Comparison of ENCODE assay signal across 8 mouse cellular contexts in genomic region chr7:80143331-80144273, GRCm38 (mm10). TPM values are rescaled to one million over a fixed set of nuclear protein-coding genes. Genes with fewer than 3 reads are reported as not detected.
DNase-seq lines count a peak whose midpoint lies in the region; ATAC-seq and TF ChIP-seq lines count a peak whose summit lies in the region.

No protein-coding gene starts in this region.

- DNase-seq in testis, postnatal 10 days (ENCODE audit: low spot score) = no peak
- peak; percentile 38 to 49 for DNase-seq in cerebellum, postnatal 25 days
- DNase-seq in left cerebral cortex, adult 9 months (ENCODE audit: low spot score in 2 of 2) = peak; percentile 69 to 85
- peak; percentile 24 for DNase-seq in right cerebral cortex, postnatal 4 days
- DNase-seq in gastrocnemius, postnatal 10 days = no peak

- no peaks in the 10 kb centered on the region for H3K79me2 ChIP-seq in macrophage (ENCODE audit: inconsistent target)

- peak overlapping the region; percentile 21; the same call in 1 of the 2 replicates for H3K4me2 ChIP-seq in heart, embryonic 16.5 days (ENCODE audit: low read depth, low read length)

- H3K27ac ChIP-seq in testis, adult 2 months (ENCODE audit: control insufficient read depth, insufficient read depth, low read depth, low read length) = peak overlapping the region; percentile 47
- H3K27ac ChIP-seq in heart, embryonic 16.5 days (ENCODE audit: low read length) = peak overlapping the region; percentile 67
- peak overlapping the region; percentile 85 for H3K27ac ChIP-seq in macrophage

- H3K36me3 ChIP-seq in testis, adult 2 months (ENCODE audit: control insufficient read depth, insufficient read depth, low read length) = no peaks in the 10 kb centered on the region
- H3K36me3 ChIP-seq in heart, embryonic 16.5 days (ENCODE audit: control insufficient read depth, insufficient read depth) = no peaks in the 10 kb centered on the region
- H3K36me3 ChIP-seq in macrophage (ENCODE audit: inconsistent target) = no peaks in the 10 kb centered on the region

- H3K9me3 ChIP-seq in heart, embryonic 16.5 days (replicated peaks; ENCODE audit: control insufficient read depth, low read length) = no peaks in the 10 kb centered on the region

- WGBS in heart, embryonic 16.5 days = 36% methylated on average over 22 of the region's 22 CpGs
- under 1% methylated on average over 19 of the region's 22 CpGs for WGBS in macrophage (ENCODE audit: missing documents)

- ATAC-seq in heart, embryonic 16.5 days (replicated peaks; ENCODE audit: extremely low read depth, insufficient read depth, low FRiP score) = no peak

- peak overlapping the region; percentile 49 for H3K9ac ChIP-seq in heart, embryonic 16.5 days (ENCODE audit: low read length)

- TF ChIP-seq CTCF in testis, adult 2 months (IDR thresholded peaks at IDR 0.05; ENCODE audit: control insufficient read depth, insufficient read depth, insufficient replicate concordance, low read depth, low read length) = no peak

- H3K4me3 ChIP-seq in testis, adult 2 months (ENCODE audit: control insufficient read depth, low read depth, low read length) = peak overlapping the region; percentile 11; the same call in 1 of the 2 replicates
- no peak overlapping the region for H3K4me3 ChIP-seq in heart, embryonic 16.5 days (ENCODE audit: low read length)
- no peak overlapping the region; the same call in 1 of the 2 replicates for H3K4me3 ChIP-seq in macrophage (ENCODE audit: inconsistent target)

- H3K4me1 ChIP-seq in testis, adult 2 months (ENCODE audit: control insufficient read depth, insufficient read depth, low read length) = peaks cover 11% of the 10 kb centered on the region
- H3K4me1 ChIP-seq in heart, embryonic 16.5 days (ENCODE audit: control insufficient read depth, insufficient read depth, low read length) = peaks cover 4% of the 10 kb centered on the region; the same call in 1 of the 2 replicates

- TF ChIP-seq POLR2A in testis, adult 2 months (IDR thresholded peaks at IDR 0.05; ENCODE audit: control insufficient read depth, low read depth, low read length) = no peak

- no peaks in the 10 kb centered on the region for H3K27me3 ChIP-seq in testis, adult 2 months (ENCODE audit: control insufficient read depth, insufficient read depth, low read length)
- no peaks in the 10 kb centered on the region for H3K27me3 ChIP-seq in heart, embryonic 16.5 days (ENCODE audit: control insufficient read depth, insufficient read depth, low read length)

RNA-seq across cellular contexts. Expression of gene Idh2, which starts 28.4 kb away (rescaled TPM):
- polyA plus RNA-seq in testis, adult 2 months (2012; rRNA removed) = 9.6 and 11.2 TPM in 2 replicates
- 2,779 and 2,782 TPM in 2 replicates for polyA plus RNA-seq in heart, embryonic 16.5 days (2015; fragmentation: Nextera tagmentation; extraction: Ambion mirVana)
- 100 to 1,000 TPM in 3 of 26 experiments, 10 to 100 TPM in 19, 1 to 10 TPM in 4; 5.1 to 131 (median 33.7) TPM for total RNA-seq in macrophage (2018; cell fraction: chromatin; rRNA removed)
- total RNA-seq in macrophage (2018; cell fraction: cytosol; rRNA removed) = 10 to 100 TPM; 35.0 to 94.6 (median 64.7) TPM
- total RNA-seq in macrophage (2018; cell fraction: nucleus; rRNA removed) = 100 to 1,000 TPM in 1 of 26 experiments, 10 to 100 TPM in 25; 17.1 to 112 (median 41.7) TPM
- 72.5 to 101 TPM (median 88.0 TPM) in 3 replicates for polyA plus RNA-seq in macrophage (2018)
- total RNA-seq in gastrocnemius, postnatal 10 days (2021) = 100 to 1,000 TPM; 244 to 271 TPM

RNA-seq across cellular contexts. Expression of gene Sema4b, which starts 43.0 kb away (rescaled TPM):
- 5.2 and 5.6 TPM in 2 replicates for polyA plus RNA-seq in testis, adult 2 months (2012; rRNA removed)
- 12.1 and 14.4 TPM in 2 replicates for polyA plus RNA-seq in heart, embryonic 16.5 days (2015; fragmentation: Nextera tagmentation; extraction: Ambion mirVana)
- total RNA-seq in macrophage (2018; cell fraction: chromatin; rRNA removed) = 10 to 100 TPM in 19 of 26 experiments, 1 to 10 TPM in 7; 4.8 to 39.3 (median 15.2) TPM
- total RNA-seq in macrophage (2018; cell fraction: cytosol; rRNA removed) = 10 to 100 TPM in 15 of 26 experiments, 1 to 10 TPM in 11; 3.7 to 24.8 (median 10.5) TPM
- 10 to 100 TPM in 24 of 26 experiments, 1 to 10 TPM in 2; 8.9 to 51.8 (median 18.3) TPM for total RNA-seq in macrophage (2018; cell fraction: nucleus; rRNA removed)
- polyA plus RNA-seq in macrophage (2018) = 6.0 to 23.1 TPM (median 10.0 TPM) in 3 replicates
- total RNA-seq in gastrocnemius, postnatal 10 days (2021) = 1 to 10 TPM; 2.9 to 4.2 TPM

Comparison
In these comparisons a context has a peak if more than half of its experiments do, and no peak if none do; other contexts are left out.
1. DNase-seq: peak in cerebellum, postnatal 25 days (2 of 2), left cerebral cortex, adult 9 months (2 of 2) and right cerebral cortex, postnatal 4 days (single experiment); none in testis, postnatal 10 days (single experiment) and gastrocnemius, postnatal 10 days (single experiment).
2. RNA of gene Idh2, which starts 28.4 kb away (polyA plus RNA-seq): 2,779 to 2,782 TPM in heart, embryonic 16.5 days; 72.5 to 101 TPM in macrophage and 9.6 to 11.2 TPM in testis, adult 2 months; every median in the first group is over 10 times any median in the second.
3. Peak in every context shown above with its lines, with median percentiles within 50 percentile points of each other: H3K27ac ChIP-seq.